Mouse (Mus musculus) neural tube, embryonic 14.5 days (tissue): Measurements from ENCODE around the gene Zfp87. TPM values are rescaled to one million over a fixed set of nuclear protein-coding genes. Genes with fewer than 3 reads are reported as not detected.

ENCODE experiments used
- ATAC-seq: fragments of 200-750 bp; cut with Nextera tagmentation; 2 replicates; pipeline ENCODE4 v1.8.0; 2017; ENCODE audit warnings: low read depth, mild to moderate bottlenecking, moderate TSS enrichment, moderate library complexity
- H3K27ac ChIP-seq: fragments of 300-500 bp; sonication (generic); 2 replicates; pipeline ENCODE4 v1.5.1; 2014; ENCODE audit warnings: low read depth, mild to moderate bottlenecking, control low read depth, low read length, moderate library complexity, mixed read lengths
- H3K27me3 ChIP-seq: fragments of 300-500 bp; sonication (generic); 2 replicates; pipeline ENCODE4 v1.6.1; 2014; ENCODE audit warnings: low read length; ENCODE audit not compliant: control insufficient read depth, insufficient read depth
- H3K36me3 ChIP-seq: fragments of 300-500 bp; sonication (generic); 2 replicates; pipeline ENCODE4 v1.6.1; 2014; ENCODE audit warnings: low read length, mixed read lengths; ENCODE audit not compliant: control insufficient read depth, insufficient read depth
- H3K4me1 ChIP-seq: fragments of 300-500 bp; sonication (generic); 2 replicates; pipeline ENCODE4 v1.6.1; 2014; ENCODE audit warnings: low read length; ENCODE audit not compliant: control insufficient read depth, insufficient read depth
- H3K4me2 ChIP-seq: fragments of 300-500 bp; sonication (generic); 2 replicates; pipeline ENCODE4 v1.6.1; 2014; ENCODE audit warnings: mild to moderate bottlenecking, low read depth, low read length, control low read depth
- H3K4me3 ChIP-seq: fragments of 300-500 bp; sonication (generic); 2 replicates; pipeline ENCODE4 v1.5.1; 2014; ENCODE audit warnings: low read depth, low read length, control low read depth, mixed read lengths
- H3K9ac ChIP-seq: fragments of 300-500 bp; sonication (generic); replicated peaks from 2 replicates; pipeline ENCODE4 v1.6.1; 2014; ENCODE audit warnings: low read depth, mild to moderate bottlenecking, control low read depth, low read length, mixed read lengths
- H3K9me3 ChIP-seq: fragments of 300-500 bp; sonication (generic); 2 replicates; pipeline ENCODE4 v1.6.1; 2016; ENCODE audit warnings: low read length; ENCODE audit not compliant: control insufficient read depth
- WGBS: fragments of 180-500 bp; shearing (Covaris S2); extraction: QIAGEN DNeasy Blood & Tissue Kit; methylation state at CpG from one replicate; pipeline ENCODE4 v1.1.7; 2014; 5-methylcytosine and 5-hydroxymethylcytosine counted together
- polyA plus RNA-seq: library from polyadenylated mRNA; unstranded; fragments of >200 nt; fragmentation: Nextera tagmentation; extraction: Ambion mirVana; gene quantifications from 2 replicates; pipeline ENCODE4 v1.2.1, GENCODE M21; 2014

Gene Zfp87
- polyA plus RNA-seq, 1 experiment from 2014 or later = 40.4 TPM

GRCm38 (mm10) chr13:67495631-67496030 lies 30.3 kb downstream of the Zfp87 start:
- H3K9ac ChIP-seq = no peak overlapping the region
- WGBS = 98% methylated on average over 1 of the region's 1 CpGs
- no peak overlapping the region for H3K4me3 ChIP-seq
- peaks cover 8% of the 10 kb centered on the region; the same call in 1 of the 2 replicates for H3K9me3 ChIP-seq
- H3K27me3 ChIP-seq = no peaks in the 10 kb centered on the region
- peaks cover 22% of the 10 kb centered on the region for H3K36me3 ChIP-seq
- peaks cover 6% of the 10 kb centered on the region for H3K4me1 ChIP-seq
- no peak for ATAC-seq
- no peak overlapping the region for H3K27ac ChIP-seq
- H3K4me2 ChIP-seq = no peak overlapping the region

GRCm38 (mm10) chr13:67484424-67484811 lies 41.6 kb downstream of the Zfp87 start:
- Histone ChIP-seq H3K27me3 (no peaks in the 10 kb centered on the region), H3K9ac (no peak overlapping the region), H3K4me1 (no peaks in the 10 kb centered on the region), H3K9me3 (no peaks in the 10 kb centered on the region), H3K36me3 (no peaks in the 10 kb centered on the region), H3K4me2 (peak overlapping the region; percentile 68), H3K4me3 (peak overlapping the region; percentile 55), H3K27ac (no peak overlapping the region)
- ATAC-seq = peak; percentile 63; the same call in 1 of the 2 replicates
- 47% methylated on average over 8 of the region's 8 CpGs for WGBS

GRCm38 (mm10) chr13:67483625-67484423 lies 42.2 kb downstream of the Zfp87 start, which contains the start of gene Zfp874b:
Gene Zfp874b, minus strand, starts transcription at chr13:67484258.
- H3K9me3 ChIP-seq = no peaks in the 10 kb centered on the region
- ATAC-seq = peak; percentile 95
- WGBS = 6% methylated on average over 20 of the region's 20 CpGs
- no peak within 1 kb of the TSS for H3K27ac ChIP-seq
- peak within 1 kb of the TSS; percentile 68 for H3K4me2 ChIP-seq
- peak within 1 kb of the TSS; percentile 37; the same call in 1 of the 2 replicates for H3K9ac ChIP-seq
- peak within 1 kb of the TSS; percentile 55 for H3K4me3 ChIP-seq
- no peaks in the 10 kb centered on the region for H3K27me3 ChIP-seq
- H3K36me3 ChIP-seq = no peaks in the 10 kb centered on the region
- no peaks in the 10 kb centered on the region for H3K4me1 ChIP-seq

GRCm38 (mm10) chr13:67481528-67481927 lies 44.4 kb downstream of the Zfp87 start:
- Histone ChIP-seq H3K27me3 (no peaks in the 10 kb centered on the region), H3K4me2 (no peak overlapping the region), H3K9me3 (no peaks in the 10 kb centered on the region), H3K9ac (no peak overlapping the region), H3K4me1 (no peaks in the 10 kb centered on the region), H3K36me3 (no peaks in the 10 kb centered on the region), H3K27ac (no peak overlapping the region), H3K4me3 (no peak overlapping the region)
- no peak for ATAC-seq
- WGBS = 67% methylated on average over 4 of the region's 4 CpGs

GRCm38 (mm10) chr13:67469274-67469673 lies 56.7 kb downstream of the Zfp87 start:
- Histone ChIP-seq H3K36me3 (no peaks in the 10 kb centered on the region), H3K9ac (no peak overlapping the region), H3K4me1 (no peaks in the 10 kb centered on the region), H3K9me3 (no peaks in the 10 kb centered on the region), H3K27me3 (no peaks in the 10 kb centered on the region), H3K4me3 (no peak overlapping the region), H3K4me2 (no peak overlapping the region), H3K27ac (no peak overlapping the region)
- WGBS = 88% methylated on average over 3 of the region's 3 CpGs
- no peak for ATAC-seq

Other genes starting within 250 kb of the Zfp87 start
- 7.6 and 10.4 TPM in 2 replicates for gene Zfp458, start 247.7 kb downstream of the Zfp87 start, polyA plus RNA-seq
- gene Zfp457, start 219.7 kb downstream of the Zfp87 start, polyA plus RNA-seq = 1.3 and 1.8 TPM in 2 replicates
- 1.8 and 3.0 TPM in 2 replicates for gene Zfp595, start 193.6 kb downstream of the Zfp87 start, polyA plus RNA-seq
- gene Gm28044, start 165.6 kb downstream of the Zfp87 start, polyA plus RNA-seq = not detected in 2 replicates
- gene Zfp953, start 165.6 kb downstream of the Zfp87 start, polyA plus RNA-seq = 0.84 and 1.0 TPM in 2 replicates
- gene Gm28041, start 150.4 kb downstream of the Zfp87 start, polyA plus RNA-seq = not detected in 2 replicates
- 0.59 and 0.80 TPM in 2 replicates for gene Zfp456, start 150.4 kb downstream of the Zfp87 start, polyA plus RNA-seq
- 3.4 and 3.5 TPM in 2 replicates for gene Zfp429, start 126.4 kb downstream of the Zfp87 start, polyA plus RNA-seq
- gene Zfp459, start 104.8 kb downstream of the Zfp87 start, polyA plus RNA-seq = 0.46 and 1.2 TPM in 2 replicates
- gene Zfp874a, start 74.6 kb downstream of the Zfp87 start, polyA plus RNA-seq = 5.3 and 7.6 TPM in 2 replicates
- gene Zfp874b, start 41.9 kb downstream of the Zfp87 start, polyA plus RNA-seq = 2.7 and 3.5 TPM in 2 replicates
- gene Zfp58, start 25.6 kb downstream of the Zfp87 start, polyA plus RNA-seq = 11.0 and 12.6 TPM in 2 replicates
- not detected in 2 replicates for gene Gm26965, start within 50 bp of the Zfp87 start, polyA plus RNA-seq
- gene Zfp748, start 27.7 kb upstream of the Zfp87 start, polyA plus RNA-seq = 17.8 and 18.4 TPM in 2 replicates
- 6.1 and 7.2 TPM in 2 replicates for gene Zfp729b, start 83.5 kb upstream of the Zfp87 start, polyA plus RNA-seq
- gene Gm49345, start 111.6 kb upstream of the Zfp87 start, polyA plus RNA-seq = 1.2 TPM in 1 of 2 replicates, not detected in the other
- gene Zfp729a, start 111.6 kb upstream of the Zfp87 start, polyA plus RNA-seq = 4.1 and 5.1 TPM in 2 replicates
- 15.2 and 17.3 TPM in 2 replicates for gene Zfp738, start 160.9 kb upstream of the Zfp87 start, polyA plus RNA-seq
- gene Zfp65, start 203.0 kb upstream of the Zfp87 start, polyA plus RNA-seq = 6.1 TPM in 2 replicates
- gene Zfp85, start 229.1 kb upstream of the Zfp87 start, polyA plus RNA-seq = 7.9 and 9.3 TPM in 2 replicates